Mouse (Mus musculus) thymus, postnatal 4 days (tissue): ENCODE results near the gene Hsd17b10.

ENCODE experiments used
- DNase-seq: peaks from one replicate; pipeline ENCODE4 v3.0.0; 2021

Hsd17b10 gene

GRCm38 (mm10) chrX:152001737-152002710 is at the start of gene Hsd17b10:
Gene Hsd17b10, plus strand, starts transcription at chrX:152001845.
- peak; percentile 85 for DNase-seq

- no peak for DNase-seq
Measured at GRCm38 (mm10) chrX:151999006-151999710, 2.5 kb upstream of the Hsd17b10 start.

- DNase-seq, result no peak
Measured at GRCm38 (mm10) chrX:152001182-152001684, 412 bp upstream of the Hsd17b10 start.

- DNase-seq, result no peak
Measured at GRCm38 (mm10) chrX:152002865-152003264, 1.2 kb downstream of the Hsd17b10 start.

- DNase-seq, result no peak
Measured at GRCm38 (mm10) chrX:152007863-152008262, 6.2 kb downstream of the Hsd17b10 start.

GRCm38 (mm10) chrX:152015752-152016150 is 14.1 kb downstream of the Hsd17b10 start:
- DNase-seq, result no peak

- peak; percentile 84 for DNase-seq
Measured at GRCm38 (mm10) chrX:152016151-152017145, 14.8 kb downstream of the Hsd17b10 start, which contains the start of the genes Ribc1 and Smc1a. Gene Ribc1, minus strand, starts transcription at chrX:152016295. Gene Smc1a, plus strand, starts transcription at chrX:152016428.

- no peak for DNase-seq
Measured at GRCm38 (mm10) chrX:152017186-152017585, 15.5 kb downstream of the Hsd17b10 start.

GRCm38 (mm10) chrX:152019294-152019693 is 17.6 kb downstream of the Hsd17b10 start:
- DNase-seq, result no peak

GRCm38 (mm10) chrX:152039865-152040264 is 38.2 kb downstream of the Hsd17b10 start:
- no peak for DNase-seq

GRCm38 (mm10) chrX:152047230-152047629 is 45.6 kb downstream of the Hsd17b10 start:
- DNase-seq, result no peak

GRCm38 (mm10) chrX:152052546-152052945 is 50.9 kb downstream of the Hsd17b10 start:
- no peak for DNase-seq
